Mouse (Mus musculus) G1E (cell line): ENCODE measurements around the gene Sec61b.

Experiments
- CTCF ChIP-seq: IDR thresholded peaks from 2 replicates; pipeline ENCODE4 v1.5.1; 2012; ENCODE audit warnings: low read depth, low read length, inconsistent platforms, mixed read lengths
- GATA1 ChIP-seq: IDR thresholded peaks from 2 replicates; pipeline ENCODE4 v1.6.1; 2012; ENCODE audit warnings: borderline replicate concordance, low read length, inconsistent platforms, mixed read lengths
- GATA2 ChIP-seq: IDR thresholded peaks from 2 replicates; pipeline ENCODE4 v1.6.1; 2012; ENCODE audit warnings: low read depth, low read length, inconsistent platforms, borderline replicate concordance
- POLR2AphosphoS5 ChIP-seq: IDR thresholded peaks from 2 replicates; pipeline ENCODE4 v1.6.1; 2012; ENCODE audit warnings: low read depth, low read length, inconsistent platforms; ENCODE audit not compliant: insufficient replicate concordance
- TAL1 ChIP-seq: conservative IDR thresholded peaks from 2 replicates; pipeline ENCODE4 v1.6.1; 2012; ENCODE audit warnings: low read depth, low read length, inconsistent platforms, mixed read lengths

DNA sequence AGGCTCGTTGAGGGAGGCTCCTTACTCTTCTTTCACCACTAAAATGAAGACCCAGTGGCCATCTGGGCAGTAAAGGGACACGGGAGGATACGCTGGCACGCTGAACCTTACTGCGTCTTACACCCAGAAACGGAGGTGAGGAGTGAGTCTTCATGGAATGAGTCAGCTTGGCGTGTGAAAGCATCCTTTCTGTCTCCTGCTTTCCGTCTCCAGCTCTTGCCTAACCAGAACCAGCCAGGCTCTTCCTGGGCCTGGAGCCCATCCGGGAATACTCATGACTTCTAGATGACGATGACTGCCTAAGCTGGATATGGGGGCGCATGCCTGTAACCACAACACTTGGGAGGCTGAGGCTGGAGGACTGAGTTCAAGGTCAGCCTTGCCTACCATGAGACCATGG lies 33.5 kb upstream of the Sec61b start:
- no peak for TF ChIP-seq CTCF
- TF ChIP-seq POLR2AphosphoS5: no peak
- no peak for TF ChIP-seq TAL1
- TF ChIP-seq GATA1: no peak
- TF ChIP-seq GATA2: no peak
